Mouse (Mus musculus) limb, embryonic 12.5 days (tissue): Measurements from ENCODE around the gene Znrf2. TPM values are rescaled to one million over a fixed set of nuclear protein-coding genes. Genes with fewer than 3 reads are reported as not detected.

Experiments used
- ATAC-seq: fragments of 200-750 bp; cut with Nextera tagmentation; 2 replicates; pipeline ENCODE4 v1.8.0; 2017; ENCODE audit warnings: low read depth, moderate TSS enrichment; ENCODE audit not compliant: insufficient number of reproducible peaks, insufficient read depth, low FRiP score, low TSS enrichment
- H3K27ac ChIP-seq: fragments of 300-500 bp; sonication (generic); 2 replicates; pipeline ENCODE4 v1.5.1; 2016; ENCODE audit warnings: mild to moderate bottlenecking, moderate library complexity
- H3K27me3 ChIP-seq: fragments of 300-500 bp; sonication (generic); 2 replicates; pipeline ENCODE4 v1.6.1; 2016; ENCODE audit warnings: mild to moderate bottlenecking, moderate library complexity
- H3K36me3 ChIP-seq: fragments of 300-500 bp; sonication (generic); 2 replicates; pipeline ENCODE4 v1.6.1; 2016; ENCODE audit warnings: mild to moderate bottlenecking, moderate library complexity
- H3K4me1 ChIP-seq: fragments of 300-500 bp; sonication (generic); replicated peaks from 2 replicates; pipeline ENCODE4 v1.6.1; 2016
- H3K4me2 ChIP-seq: fragments of 300-500 bp; sonication (generic); 2 replicates; pipeline ENCODE4 v1.6.1; 2016; ENCODE audit warnings: mild to moderate bottlenecking, moderate library complexity
- H3K4me3 ChIP-seq: fragments of 300-500 bp; sonication (generic); replicated peaks from 2 replicates; pipeline ENCODE4 v1.5.1; 2016; ENCODE audit warnings: mild to moderate bottlenecking
- H3K9ac ChIP-seq: fragments of 300-500 bp; sonication (generic); replicated peaks from 2 replicates; pipeline ENCODE4 v1.6.1; 2016; ENCODE audit warnings: mild to moderate bottlenecking, moderate library complexity
- H3K9me3 ChIP-seq: fragments of 300-500 bp; sonication (generic); 2 replicates; pipeline ENCODE4 v1.6.1; 2016; ENCODE audit warnings: mild to moderate bottlenecking, moderate library complexity
- WGBS: fragments of 180-500 bp; shearing (Covaris S2); methylation state at CpG from one replicate; pipeline ENCODE4 v1.1.7; 2016; 5-methylcytosine and 5-hydroxymethylcytosine counted together
- polyA plus RNA-seq: library from polyadenylated mRNA; unstranded; fragments of >200 nt; fragmentation: Nextera tagmentation; extraction: Ambion mirVana; gene quantifications from 2 replicates; pipeline ENCODE4 v1.2.1, GENCODE M21; 2016

Znrf2 gene
- polyA plus RNA-seq, result 3.1 and 3.9 TPM in 2 replicates

DNA sequence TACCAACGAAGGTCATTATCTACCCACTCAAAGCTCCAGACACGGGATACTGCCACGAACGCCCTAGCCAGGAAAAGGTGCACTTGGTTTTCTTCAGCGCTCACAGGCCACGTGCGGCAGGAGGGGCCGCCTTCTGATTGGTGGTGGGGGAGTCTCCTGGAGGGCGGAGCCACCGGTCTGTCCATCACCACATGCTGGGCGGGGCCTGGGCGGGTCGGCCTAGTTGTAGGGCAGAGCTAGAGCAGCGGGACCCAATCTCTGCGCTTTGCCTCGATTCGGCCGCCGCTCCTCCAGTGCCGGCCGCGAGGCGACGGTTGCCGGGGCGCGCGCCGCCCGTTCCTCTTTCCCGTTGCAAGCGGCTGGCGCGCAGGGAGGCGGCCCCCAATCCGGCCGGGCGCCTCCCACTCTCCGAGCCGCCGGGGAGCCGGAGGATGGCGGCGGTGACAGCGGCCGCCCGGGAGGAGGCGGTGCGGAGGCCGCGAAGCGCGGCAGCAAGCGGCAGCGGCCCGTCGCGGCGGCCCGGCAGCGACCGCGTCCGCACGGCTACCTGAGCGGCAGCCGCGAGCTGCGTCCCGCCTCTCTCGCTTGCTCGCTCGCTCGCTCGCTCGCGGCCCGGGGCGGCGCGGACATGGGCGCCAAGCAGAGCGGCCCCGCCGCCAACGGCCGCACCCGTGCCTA is at the start of gene Znrf2:
TSS of gene Znrf2 (plus strand) at position 529 of the 678 bp plus-strand sequence.
- under 1% methylated on average over 43 of the region's 88 CpGs for WGBS
- Histone ChIP-seq H3K4me1 (peaks cover 22% of the 10 kb centered on the region), H3K27me3 (no peaks in the 10 kb centered on the region), H3K4me3 (peak within 1 kb of the TSS; percentile 85), H3K36me3 (no peaks in the 10 kb centered on the region), H3K9me3 (no peaks in the 10 kb centered on the region), H3K27ac (peak within 1 kb of the TSS; percentile 97), H3K9ac (peak within 1 kb of the TSS; percentile 90), H3K4me2 (peak within 1 kb of the TSS; percentile 56)
- peak; percentile 99 for ATAC-seq

DNA sequence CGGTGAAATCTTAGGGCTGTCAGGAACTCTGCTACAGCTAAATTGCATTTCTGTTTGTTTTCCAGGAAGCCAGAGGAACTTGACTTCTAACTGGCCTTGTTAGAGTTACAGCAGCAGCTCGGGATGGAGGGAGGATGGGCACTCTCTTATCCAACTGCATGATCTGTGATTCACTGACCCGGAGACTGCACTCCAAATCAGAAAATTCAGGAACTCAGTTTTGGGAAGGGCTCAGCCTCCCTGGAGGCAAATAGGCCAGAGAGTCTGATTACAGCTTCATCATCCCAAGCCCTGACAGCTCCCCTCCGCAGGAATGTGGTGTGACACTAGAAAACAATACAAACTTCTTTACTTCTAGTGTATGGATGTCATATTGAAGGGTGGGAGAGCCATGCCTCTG is 49.0 kb upstream of the Znrf2 start:
- Histone ChIP-seq H3K4me1 (peaks cover 7% of the 10 kb centered on the region; the same call in 1 of the 2 replicates), H3K27me3 (no peaks in the 10 kb centered on the region), H3K9ac (no peak overlapping the region), H3K9me3 (no peaks in the 10 kb centered on the region), H3K4me3 (no peak overlapping the region), H3K36me3 (no peaks in the 10 kb centered on the region), H3K27ac (no peak overlapping the region), H3K4me2 (no peak overlapping the region)
- no peak for ATAC-seq
- WGBS, result 49% methylated on average over 4 of the region's 4 CpGs

DNA sequence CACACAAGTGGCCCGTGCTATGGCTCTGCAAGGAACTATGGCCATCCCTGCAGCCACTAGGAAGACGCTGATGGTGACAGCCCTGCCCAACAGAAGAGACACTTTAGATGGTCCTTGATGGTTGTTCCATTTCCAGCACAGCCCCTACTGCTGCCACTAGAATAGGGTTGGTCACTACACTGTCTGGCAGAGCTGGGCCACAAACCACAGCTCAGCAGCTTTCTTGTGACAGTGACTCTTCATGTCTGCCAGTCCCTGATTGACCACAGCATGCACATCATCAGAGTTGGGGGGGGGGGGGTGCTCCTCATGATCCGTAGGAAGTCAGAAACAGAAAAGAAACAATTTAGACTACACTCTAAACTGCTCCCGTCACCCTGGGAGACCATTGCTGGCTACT is 46.0 kb upstream of the Znrf2 start:
- no peaks in the 10 kb centered on the region for H3K36me3 ChIP-seq
- no peak overlapping the region for H3K27ac ChIP-seq
- H3K4me3 ChIP-seq, result no peak overlapping the region
- no peak overlapping the region for H3K4me2 ChIP-seq
- ATAC-seq, result no peak
- H3K9me3 ChIP-seq, result no peaks in the 10 kb centered on the region
- H3K4me1 ChIP-seq, result no peaks in the 10 kb centered on the region
- H3K9ac ChIP-seq, result no peak overlapping the region
- 87% methylated on average over 4 of the region's 4 CpGs for WGBS
- H3K27me3 ChIP-seq, result no peaks in the 10 kb centered on the region

DNA sequence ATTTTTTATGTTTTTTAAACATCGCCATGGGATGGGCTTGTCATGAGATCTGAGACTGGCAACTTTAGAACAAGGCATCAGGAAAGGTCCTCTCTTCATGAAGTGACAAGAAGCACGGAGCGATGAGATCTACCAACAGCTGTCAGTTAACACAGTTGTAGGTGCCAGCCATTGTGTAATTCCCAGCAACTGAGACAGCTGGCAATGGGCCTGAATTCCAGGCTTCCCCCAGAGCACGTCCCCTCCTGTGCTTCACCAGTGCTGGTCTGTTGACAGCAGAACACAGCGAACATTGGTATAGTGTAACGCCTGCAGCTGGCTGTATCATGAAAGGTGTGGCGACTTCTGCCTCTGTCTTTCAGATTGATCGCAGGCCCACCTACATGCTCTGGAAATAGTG is 45.5 kb upstream of the Znrf2 start:
- no peak for ATAC-seq
- no peak overlapping the region for H3K27ac ChIP-seq
- no peaks in the 10 kb centered on the region for H3K36me3 ChIP-seq
- no peaks in the 10 kb centered on the region for H3K27me3 ChIP-seq
- no peak overlapping the region for H3K4me3 ChIP-seq
- no peaks in the 10 kb centered on the region for H3K4me1 ChIP-seq
- 80% methylated on average over 8 of the region's 8 CpGs for WGBS
- H3K9ac ChIP-seq, result no peak overlapping the region
- H3K4me2 ChIP-seq, result no peak overlapping the region
- no peaks in the 10 kb centered on the region for H3K9me3 ChIP-seq

DNA sequence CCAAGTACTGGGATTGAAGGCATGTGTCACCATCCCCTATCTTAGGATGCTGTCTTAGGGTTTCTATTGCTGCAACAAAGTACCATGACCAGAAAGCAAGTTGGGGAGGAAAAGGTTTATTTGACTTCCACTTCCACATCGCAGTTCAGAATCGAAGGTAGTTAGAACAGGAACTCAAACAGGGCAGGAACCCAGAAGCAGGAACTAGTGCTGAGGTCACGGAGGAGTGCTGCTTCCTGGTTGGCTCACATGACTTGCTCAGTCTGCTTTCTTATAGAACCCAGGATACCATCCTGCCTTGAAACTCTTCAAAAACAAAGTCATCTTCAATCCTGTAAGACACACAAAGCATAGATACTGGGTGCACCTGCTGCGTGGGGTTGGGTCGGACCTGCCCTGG is 44.6 kb upstream of the Znrf2 start:
- 93% methylated on average over 5 of the region's 5 CpGs for WGBS
- ATAC-seq, result no peak
- no peaks in the 10 kb centered on the region for H3K9me3 ChIP-seq

DNA sequence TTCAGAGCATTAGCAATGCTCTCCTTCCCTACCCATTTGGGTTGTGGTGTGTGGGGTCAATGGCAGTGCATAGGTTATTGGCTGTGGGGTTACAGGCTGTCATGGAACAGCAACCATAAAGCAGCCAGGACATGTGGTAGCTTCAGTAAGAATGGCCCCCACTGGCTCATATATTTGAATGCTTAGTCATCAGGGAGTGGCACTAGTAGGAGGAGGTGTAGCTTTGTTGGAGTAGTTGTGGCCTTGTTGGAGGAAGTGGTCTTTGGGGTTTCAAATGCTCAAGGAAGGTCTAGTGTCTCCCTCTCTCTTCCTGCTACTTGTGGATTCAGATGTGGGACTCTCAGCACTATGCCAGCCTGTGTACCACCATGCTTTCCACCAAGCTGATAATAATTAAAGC is 41.0 kb upstream of the Znrf2 start:
- Histone ChIP-seq H3K4me2 (no peak overlapping the region), H3K4me3 (no peak overlapping the region), H3K27ac (no peak overlapping the region), H3K4me1 (no peaks in the 10 kb centered on the region; the same call in 1 of the 2 replicates), H3K27me3 (no peaks in the 10 kb centered on the region), H3K9ac (no peak overlapping the region), H3K36me3 (no peaks in the 10 kb centered on the region), H3K9me3 (no peaks in the 10 kb centered on the region)
- ATAC-seq, result no peak

More for the DNA sequence above, 44.6 kb upstream of the Znrf2 start:
- H3K9ac ChIP-seq, result no peak overlapping the region
- no peaks in the 10 kb centered on the region for H3K4me1 ChIP-seq
- H3K36me3 ChIP-seq, result no peaks in the 10 kb centered on the region
- H3K27ac ChIP-seq, result no peak overlapping the region
- no peak overlapping the region for H3K4me2 ChIP-seq
- no peak overlapping the region for H3K4me3 ChIP-seq
- no peaks in the 10 kb centered on the region for H3K27me3 ChIP-seq

DNA sequence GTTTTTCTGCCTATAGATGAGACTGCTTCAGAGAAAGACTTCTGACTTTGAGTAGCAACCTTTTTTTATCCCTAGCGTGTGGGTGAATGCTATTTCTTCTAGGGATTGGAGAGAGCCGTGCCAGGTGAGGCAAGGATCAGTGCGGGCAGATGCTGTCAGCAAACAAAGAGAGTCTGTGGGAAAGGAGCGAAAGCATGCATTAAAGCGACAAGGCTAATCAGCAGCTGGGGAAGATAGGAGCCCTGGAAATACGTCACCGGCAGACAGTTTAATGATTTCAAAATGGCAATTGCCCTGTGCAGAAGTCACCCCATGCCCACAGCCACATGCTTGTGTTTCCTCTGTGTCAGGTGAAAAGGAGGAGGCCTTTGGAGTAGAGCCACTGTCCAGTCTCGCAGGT is 39.1 kb upstream of the Znrf2 start:
- H3K4me3 ChIP-seq, result no peak overlapping the region
- H3K4me1 ChIP-seq, result no peaks in the 10 kb centered on the region; the same call in 1 of the 2 replicates
- ATAC-seq, result no peak
- H3K27ac ChIP-seq, result no peak overlapping the region
- H3K4me2 ChIP-seq, result no peak overlapping the region
- H3K9ac ChIP-seq, result no peak overlapping the region
- no peaks in the 10 kb centered on the region for H3K36me3 ChIP-seq
- H3K9me3 ChIP-seq, result no peaks in the 10 kb centered on the region
- H3K27me3 ChIP-seq, result no peaks in the 10 kb centered on the region
- 47% methylated on average over 8 of the region's 8 CpGs for WGBS

DNA sequence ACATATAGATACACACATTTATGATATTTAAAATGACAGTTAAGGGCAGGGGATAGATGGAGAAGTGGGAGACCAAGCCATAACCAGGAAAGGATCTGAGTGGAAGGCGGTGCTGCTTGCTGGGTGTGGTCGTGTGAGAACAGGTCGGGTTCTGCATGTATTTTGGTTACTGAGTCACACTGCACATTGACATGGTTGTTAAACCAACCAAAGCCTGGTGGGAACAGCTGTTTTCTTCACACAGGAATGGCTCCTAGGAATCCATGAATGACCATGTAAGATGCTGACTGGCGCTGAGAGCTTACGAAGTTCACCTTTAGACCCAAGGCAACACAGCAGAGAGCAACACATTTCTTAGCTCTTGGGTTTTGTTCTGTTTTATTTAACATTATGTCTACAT is 36.7 kb upstream of the Znrf2 start:
- Histone ChIP-seq H3K4me1 (no peaks in the 10 kb centered on the region; the same call in 1 of the 2 replicates), H3K9ac (no peak overlapping the region), H3K27me3 (no peaks in the 10 kb centered on the region), H3K4me2 (no peak overlapping the region), H3K27ac (no peak overlapping the region), H3K9me3 (no peaks in the 10 kb centered on the region), H3K36me3 (no peaks in the 10 kb centered on the region), H3K4me3 (no peak overlapping the region)
- 81% methylated on average over 5 of the region's 5 CpGs for WGBS
- no peak for ATAC-seq

DNA sequence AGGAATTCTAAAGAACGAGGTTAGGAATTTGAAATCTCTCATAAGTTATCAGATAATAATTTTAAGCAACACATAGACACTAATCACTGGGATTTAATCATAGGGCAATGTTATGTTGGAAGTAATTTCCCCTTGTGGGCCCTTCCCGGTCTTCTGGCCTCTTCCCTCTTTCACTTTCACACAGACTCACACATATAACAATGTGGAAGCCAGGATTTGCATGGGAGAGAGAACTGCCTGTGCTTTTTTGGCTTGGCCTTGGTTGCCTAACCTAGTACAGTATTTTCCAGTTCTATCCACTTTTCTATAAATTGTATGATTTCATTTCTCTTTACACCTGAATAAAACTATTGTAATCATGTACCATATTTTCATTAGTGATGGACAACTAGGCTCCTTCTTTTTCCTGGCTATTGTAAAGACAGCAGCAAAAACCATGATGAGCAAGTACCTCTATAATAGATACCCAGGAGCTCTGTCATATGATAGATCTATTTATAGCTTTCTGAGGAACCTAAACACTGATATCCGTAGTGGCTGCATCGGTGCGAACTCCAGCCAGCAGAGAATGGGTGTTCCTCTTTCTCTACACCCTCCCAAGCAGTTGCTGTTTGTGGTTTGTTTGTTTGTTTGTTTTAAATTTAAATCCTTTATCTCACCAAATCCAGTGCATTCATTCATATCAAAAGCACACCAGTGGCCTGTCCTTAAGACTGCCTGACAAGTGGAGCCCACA is 36.0 kb upstream of the Znrf2 start:
- ATAC-seq, result no peak
- Histone ChIP-seq H3K4me2 (no peak overlapping the region), H3K27ac (no peak overlapping the region), H3K36me3 (no peaks in the 10 kb centered on the region), H3K9me3 (no peaks in the 10 kb centered on the region), H3K4me3 (no peak overlapping the region), H3K9ac (no peak overlapping the region), H3K4me1 (no peaks in the 10 kb centered on the region; the same call in none of the 2 replicates), H3K27me3 (no peaks in the 10 kb centered on the region)
- 87% methylated on average over 5 of the region's 5 CpGs for WGBS

DNA sequence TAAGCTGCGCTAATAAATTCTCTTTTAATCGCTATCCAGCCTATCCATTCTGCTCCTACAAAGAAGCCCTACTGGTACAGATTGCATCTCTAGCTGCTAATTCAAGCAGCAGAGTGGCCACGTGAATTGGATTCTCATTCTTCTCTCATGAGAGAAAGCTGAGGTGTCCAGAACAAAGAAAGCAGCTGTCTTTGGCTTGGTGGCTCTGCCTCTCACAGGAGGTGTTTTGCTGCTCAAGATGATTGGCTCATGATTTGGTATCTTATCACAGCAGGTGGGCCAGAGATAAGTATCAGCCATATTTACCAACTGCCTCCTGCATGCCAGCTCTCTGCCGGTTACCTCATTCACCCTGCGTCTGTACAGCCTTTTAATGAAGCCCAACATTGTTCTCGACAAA is 34.8 kb upstream of the Znrf2 start:
- Histone ChIP-seq H3K9ac (no peak overlapping the region), H3K4me1 (no peaks in the 10 kb centered on the region; the same call in none of the 2 replicates), H3K36me3 (no peaks in the 10 kb centered on the region), H3K4me2 (no peak overlapping the region), H3K27me3 (no peaks in the 10 kb centered on the region), H3K27ac (no peak overlapping the region), H3K4me3 (no peak overlapping the region), H3K9me3 (no peaks in the 10 kb centered on the region)
- 85% methylated on average over 6 of the region's 6 CpGs for WGBS
- no peak for ATAC-seq

DNA sequence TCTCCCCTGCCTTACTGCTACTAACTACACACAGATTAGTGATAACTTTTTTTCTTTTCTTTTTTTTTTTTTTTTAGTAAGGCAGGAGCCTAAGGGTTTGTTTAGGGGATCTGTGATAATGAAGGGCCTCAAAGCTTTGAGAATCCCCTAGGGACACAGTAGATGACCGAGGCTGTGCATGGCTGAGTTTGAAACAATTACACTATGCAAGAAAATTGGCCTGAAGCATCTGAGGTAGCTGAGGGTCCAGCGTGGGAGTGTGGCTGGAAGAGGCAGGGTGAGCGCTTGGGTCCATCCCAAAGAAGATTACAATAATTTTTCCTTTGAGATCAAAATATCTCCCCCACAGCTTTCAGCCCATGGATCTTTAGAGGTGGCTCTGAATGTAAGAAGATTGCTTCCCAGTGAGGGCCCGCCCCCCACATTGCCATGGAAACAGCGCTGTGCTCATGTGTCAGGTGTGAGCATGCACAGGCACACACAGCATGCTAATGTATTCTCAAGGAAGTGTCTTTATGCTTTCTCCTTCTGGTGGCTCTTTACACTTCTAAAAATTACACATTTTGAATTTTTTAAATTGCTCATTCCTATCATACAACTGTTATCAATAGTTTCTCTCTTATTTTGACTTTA is 31.5 kb upstream of the Znrf2 start:
- no peak for ATAC-seq
- Histone ChIP-seq H3K9ac (no peak overlapping the region), H3K4me3 (no peak overlapping the region), H3K4me1 (no peaks in the 10 kb centered on the region; the same call in 1 of the 2 replicates), H3K36me3 (no peaks in the 10 kb centered on the region), H3K9me3 (no peaks in the 10 kb centered on the region), H3K4me2 (no peak overlapping the region), H3K27me3 (no peaks in the 10 kb centered on the region), H3K27ac (no peak overlapping the region)
- 77% methylated on average over 5 of the region's 5 CpGs for WGBS
